Mouse (Mus musculus) embryonic facial prominence, embryonic 11.5 days (tissue): ENCODE data around the gene Prkab1. TPM values are rescaled to one million over a fixed set of nuclear protein-coding genes. Genes with fewer than 3 reads are reported as not detected.

ENCODE experiments used
- ATAC-seq: fragments of 200-750 bp; cut with Nextera tagmentation; replicated peaks from 2 replicates; pipeline ENCODE4 v1.8.0; 2017; ENCODE audit warnings: low read depth; ENCODE audit not compliant: insufficient number of reproducible peaks, low FRiP score, low TSS enrichment
- DNase-seq: peaks from one replicate; pipeline ENCODE4 v3.0.0-alpha.2; 2015; ENCODE audit warnings: low spot score
- H3K27ac ChIP-seq: fragments of 300-500 bp; sonication (generic); replicated peaks from 2 replicates; pipeline ENCODE4 v1.5.1; 2014; ENCODE audit warnings: mild to moderate bottlenecking, low read depth, low read length, control low read depth
- H3K27me3 ChIP-seq: fragments of 300-500 bp; sonication (generic); 2 replicates; pipeline ENCODE4 v1.6.1; 2014; ENCODE audit warnings: mild to moderate bottlenecking, low read length, moderate library complexity, mixed read lengths; ENCODE audit not compliant: control insufficient read depth, insufficient read depth
- H3K36me3 ChIP-seq: fragments of 300-500 bp; sonication (generic); replicated peaks from 2 replicates; pipeline ENCODE4 v1.6.1; 2014; ENCODE audit warnings: low read depth, mild to moderate bottlenecking, low read length, moderate library complexity, mixed read lengths; ENCODE audit not compliant: control insufficient read depth, insufficient read depth
- H3K4me1 ChIP-seq: fragments of 300-500 bp; sonication (generic); 2 replicates; pipeline ENCODE4 v1.6.1; 2014; ENCODE audit warnings: low read length, mixed read lengths; ENCODE audit not compliant: control insufficient read depth, insufficient read depth
- H3K4me2 ChIP-seq: fragments of 300-500 bp; sonication (generic); 2 replicates; pipeline ENCODE4 v1.6.1; 2014; ENCODE audit warnings: low read depth, mild to moderate bottlenecking, control low read depth, low read length, moderate library complexity
- H3K4me3 ChIP-seq: fragments of 300-500 bp; sonication (generic); 2 replicates; pipeline ENCODE4 v1.5.1; 2014; ENCODE audit warnings: low read depth, low read length, control low read depth
- H3K9ac ChIP-seq: fragments of 300-500 bp; sonication (generic); replicated peaks from 2 replicates; pipeline ENCODE4 v1.6.1; 2014; ENCODE audit warnings: mild to moderate bottlenecking, control low read depth, low read length
- H3K9me3 ChIP-seq: fragments of 300-500 bp; sonication (generic); replicated peaks from 2 replicates; pipeline ENCODE4 v1.6.1; 2016; ENCODE audit warnings: mild to moderate bottlenecking, low read length, inconsistent platforms, mixed read lengths; ENCODE audit not compliant: control insufficient read depth
- WGBS: fragments of 180-500 bp; shearing (Covaris S2); extraction: QIAGEN DNeasy Blood & Tissue Kit; methylation state at CpG from one replicate; pipeline ENCODE4 v1.1.7; 2014; 5-methylcytosine and 5-hydroxymethylcytosine counted together
- polyA plus RNA-seq: library from polyadenylated mRNA; unstranded; fragments of >200 nt; fragmentation: Nextera tagmentation; extraction: Ambion mirVana; gene quantifications from 2 replicates; pipeline ENCODE4 v1.2.1, GENCODE M21; 2014

The Prkab1 gene
- polyA plus RNA-seq, 1 experiment from 2014 or later = 53.2 TPM

GRCm38 (mm10) chr5:115977757-115978156 is 46.6 kb downstream of the Prkab1 start:
- H3K36me3 ChIP-seq = no peaks in the 10 kb centered on the region; the same call in 1 of the 2 replicates
- H3K4me1 ChIP-seq = no peaks in the 10 kb centered on the region
- no peaks in the 10 kb centered on the region for H3K27me3 ChIP-seq
- DNase-seq = peak; percentile 10
- no peak overlapping the region for H3K4me2 ChIP-seq
- WGBS = 64% methylated on average over 10 of the region's 10 CpGs
- H3K4me3 ChIP-seq = no peak overlapping the region
- H3K9me3 ChIP-seq = no peaks in the 10 kb centered on the region
- no peak overlapping the region for H3K9ac ChIP-seq
- H3K27ac ChIP-seq = no peak overlapping the region
- ATAC-seq = no peak

GRCm38 (mm10) chr5:115977266-115977665 is 47.0 kb downstream of the Prkab1 start:
- H3K36me3 ChIP-seq = no peaks in the 10 kb centered on the region; the same call in 1 of the 2 replicates
- H3K4me3 ChIP-seq = no peak overlapping the region
- no peaks in the 10 kb centered on the region for H3K4me1 ChIP-seq
- no peak overlapping the region for H3K4me2 ChIP-seq
- ATAC-seq = no peak
- no peak overlapping the region for H3K9ac ChIP-seq
- WGBS = 56% methylated on average over 10 of the region's 10 CpGs
- H3K27me3 ChIP-seq = no peaks in the 10 kb centered on the region
- H3K9me3 ChIP-seq = no peaks in the 10 kb centered on the region
- no peak overlapping the region for H3K27ac ChIP-seq
- DNase-seq = peak; percentile 9

- H3K27ac ChIP-seq = no peak overlapping the region
- H3K36me3 ChIP-seq = no peaks in the 10 kb centered on the region; the same call in 1 of the 2 replicates
- ATAC-seq = no peak
These were observed 47.9 kb downstream of the Prkab1 start for GRCm38 (mm10) chr5:115976446-115976845.

GRCm38 (mm10) chr5:115975672-115976071 is 48.6 kb downstream of the Prkab1 start:
- Histone ChIP-seq H3K4me3 (no peak overlapping the region), H3K27ac (no peak overlapping the region), H3K4me2 (no peak overlapping the region), H3K9ac (no peak overlapping the region), H3K27me3 (no peaks in the 10 kb centered on the region), H3K9me3 (no peaks in the 10 kb centered on the region), H3K4me1 (no peaks in the 10 kb centered on the region), H3K36me3 (no peaks in the 10 kb centered on the region; the same call in 1 of the 2 replicates)
- DNase-seq = no peak
- no peak for ATAC-seq
- whole genome bisulfite sequencing = 88% methylated on average over 10 of the region's 10 CpGs

More at GRCm38 (mm10) chr5:115976446-115976845, 47.9 kb downstream of the Prkab1 start:
- no peaks in the 10 kb centered on the region for H3K27me3 ChIP-seq
- H3K9me3 ChIP-seq = no peaks in the 10 kb centered on the region
- no peak overlapping the region for H3K4me2 ChIP-seq
- WGBS = 95% methylated on average over 5 of the region's 5 CpGs
- no peak overlapping the region for H3K4me3 ChIP-seq
- no peak overlapping the region for H3K9ac ChIP-seq
- DNase-seq = no peak
- H3K4me1 ChIP-seq = no peaks in the 10 kb centered on the region

GRCm38 (mm10) chr5:115971236-115971635 is 53.1 kb downstream of the Prkab1 start:
- H3K27ac ChIP-seq = no peak overlapping the region
- H3K9ac ChIP-seq = no peak overlapping the region
- H3K9me3 ChIP-seq = no peaks in the 10 kb centered on the region
- no peak overlapping the region for H3K4me3 ChIP-seq
- no peak for DNase-seq
- H3K27me3 ChIP-seq = no peaks in the 10 kb centered on the region
- H3K36me3 ChIP-seq = peaks cover 6% of the 10 kb centered on the region
- no peak overlapping the region for H3K4me2 ChIP-seq
- ATAC-seq = no peak
- H3K4me1 ChIP-seq = no peaks in the 10 kb centered on the region
- WGBS = 90% methylated on average over 15 of the region's 15 CpGs

Other genes with a start within 250 kb of the Prkab1 start
- gene Cit, start 179.2 kb downstream of the Prkab1 start, polyA plus RNA-seq = 25.3 and 26.9 TPM in 2 replicates
- not detected in 2 replicates for gene Tmem233, start 58.7 kb upstream of the Prkab1 start, polyA plus RNA-seq